Comparison of ENCODE assay signal across 16 mouse cellular contexts in the genomic region with DNA sequence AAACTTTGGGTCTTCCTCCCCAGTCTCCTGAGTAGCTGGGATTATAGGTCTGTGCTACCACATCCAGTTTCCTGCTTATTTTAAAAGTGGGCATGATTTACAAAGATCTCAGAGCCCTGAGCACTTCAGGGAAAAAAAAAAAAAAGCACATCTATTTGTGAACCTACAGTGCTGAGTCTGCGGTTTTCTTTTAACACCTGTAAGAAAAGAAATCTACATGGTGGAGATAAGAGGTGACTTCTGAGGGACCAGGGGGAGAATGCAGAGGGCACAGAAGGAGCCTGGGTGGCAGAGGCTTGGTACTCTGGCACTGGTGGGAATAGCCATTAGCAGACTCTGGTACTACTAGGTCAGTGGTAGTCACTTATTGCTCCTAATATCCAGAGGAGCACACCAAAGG. TPM values are rescaled to one million over a fixed set of nuclear protein-coding genes. Genes with fewer than 3 reads are reported as not detected.
DNase-seq lines count a peak whose midpoint lies in the region; ATAC-seq and TF ChIP-seq lines count a peak whose summit lies in the region.
"Had no signal": no experiment of that assay in that cellular context is flagged by ENCODE, and none has a peak within 500 bp of the region (broad histone marks: within the 10 kb centered on the region; RNA-seq: fewer than 3 reads in every experiment).

No protein-coding gene starts in this region.

- H3K27ac ChIP-seq in lung, embryonic 14.5 days (ENCODE audit: low read depth): 0 out of 2 replicates have a peak overlapping the region, but pooled peaks have one; percentile 42
- H3K27ac ChIP-seq in ES-E14 (ENCODE audit: insufficient read depth, low read depth, low read length, poor library complexity, severe bottlenecking): no peak overlapping the region
- peak overlapping the region; percentile 91 for H3K27ac ChIP-seq in intestine, embryonic 16.5 days (ENCODE audit: low read length)
- H3K27ac ChIP-seq in liver, postnatal 0 days (ENCODE audit: low read depth): peak overlapping the region; percentile 98
- H3K27ac ChIP-seq: forebrain, embryonic 12.5 days; midbrain, embryonic 10.5 days; neural tube, embryonic 13.5 days had no signal

- peaks cover 9% of the 10 kb centered on the region; the same call in 1 of the 2 replicates for H3K27me3 ChIP-seq in lung, embryonic 14.5 days (ENCODE audit: insufficient read depth, low read length)
- no peaks in the 10 kb centered on the region for H3K27me3 ChIP-seq in intestine, embryonic 16.5 days (replicated peaks; ENCODE audit: control insufficient read depth, insufficient read depth, low read length)
- H3K27me3 ChIP-seq in liver, postnatal 0 days (ENCODE audit: insufficient read depth, low read length): no peaks in the 10 kb centered on the region

- 81% methylated on average over 1 of the region's 1 CpGs for WGBS in lung, embryonic 14.5 days
- 61% methylated on average over 1 of the region's 1 CpGs for WGBS in intestine, embryonic 16.5 days
- 78% methylated on average over 1 of the region's 1 CpGs for WGBS in liver, postnatal 0 days (ENCODE audit: insufficient replicate concordance)

- H3K4me3 ChIP-seq in lung, embryonic 14.5 days (ENCODE audit: low read depth, low read length): no peak overlapping the region
- H3K4me3 ChIP-seq in ES-E14 (ENCODE audit: insufficient read depth in 1 of 2, low read depth in 1 of 2, low read length in 2 of 2, poor library complexity in 1 of 2, severe bottlenecking in 1 of 2): no peak overlapping the region
- H3K4me3 ChIP-seq in intestine, embryonic 16.5 days (ENCODE audit: low read length): no peak overlapping the region
- no peak overlapping the region for H3K4me3 ChIP-seq in liver, postnatal 0 days (ENCODE audit: low read depth, low read length)

- DNase-seq in lung, embryonic 14.5 days: no peak
- DNase-seq in lung, postnatal 10 days: no peak
- DNase-seq in ES-E14 (ENCODE audit: low read depth, low spot score): no peak
- DNase-seq in liver, postnatal 0 days: no peak
- no peak for DNase-seq in embryo, embryonic 9.5 days (ENCODE audit: extremely low spot score)
- DNase-seq in cerebellum, adult 8-10 months: no peak
- DNase-seq in gastrocnemius, adult 8-10 months (ENCODE audit: low spot score in 2 of 2): no peak
- DNase-seq: cerebellum, postnatal 25 days; right cerebral cortex, postnatal 4 days; thymus, postnatal 14 days had no signal

- no peaks in the 10 kb centered on the region for H3K36me3 ChIP-seq in lung, embryonic 14.5 days (ENCODE audit: insufficient read depth)
- H3K36me3 ChIP-seq in ES-E14 (ENCODE audit: control insufficient read depth, insufficient read depth, low read length, poor library complexity, severe bottlenecking): no peaks in the 10 kb centered on the region
- H3K36me3 ChIP-seq in intestine, embryonic 16.5 days (ENCODE audit: control insufficient read depth, insufficient read depth, low read length): no peaks in the 10 kb centered on the region
- no peaks in the 10 kb centered on the region for H3K36me3 ChIP-seq in liver, postnatal 0 days (replicated peaks; ENCODE audit: insufficient read depth, low read length)
- H3K36me3 ChIP-seq: forebrain, embryonic 12.5 days; heart, embryonic 15.5 days; midbrain, embryonic 10.5 days; neural tube, embryonic 13.5 days had no signal

- H3K9me3 ChIP-seq in lung, embryonic 14.5 days (ENCODE audit: low read depth, low read length): no peaks in the 10 kb centered on the region
- H3K9me3 ChIP-seq in ES-E14 (ENCODE audit: control insufficient read depth, insufficient read depth, low read depth, low read length): no peaks in the 10 kb centered on the region
- no peaks in the 10 kb centered on the region for H3K9me3 ChIP-seq in intestine, embryonic 16.5 days (ENCODE audit: control insufficient read depth, low read length)
- no peaks in the 10 kb centered on the region for H3K9me3 ChIP-seq in liver, postnatal 0 days (ENCODE audit: low read length)
- H3K9me3 ChIP-seq: forebrain, embryonic 12.5 days; heart, embryonic 15.5 days; midbrain, embryonic 10.5 days; neural tube, embryonic 13.5 days had no signal

- H3K9ac ChIP-seq in lung, embryonic 14.5 days: no peak overlapping the region
- no peak overlapping the region for H3K9ac ChIP-seq in ES-E14 (ENCODE audit: insufficient read depth, low read depth, low read length, poor library complexity, severe bottlenecking)
- H3K9ac ChIP-seq in intestine, embryonic 16.5 days (ENCODE audit: low read depth, low read length): peak overlapping the region; percentile 86; the same call in 1 of the 2 replicates
- no peak overlapping the region for H3K9ac ChIP-seq in liver, postnatal 0 days (replicated peaks)
- H3K9ac ChIP-seq: forebrain, embryonic 12.5 days; heart, embryonic 15.5 days; neural tube, embryonic 13.5 days had no signal

- in situ Hi-C loops in ES-E14 (cut with MboI; ENCODE audit: low sequenced_read_pairs in 2 of 2, unreplicated experiment in 2 of 2): no loop called here

- no peak for TF ChIP-seq EP300 in liver, postnatal 0 days (IDR thresholded peaks at IDR 0.05; ENCODE audit: low read depth)

- no peak for ATAC-seq in lung, embryonic 14.5 days (ENCODE audit: insufficient read depth)
- ATAC-seq in intestine, embryonic 16.5 days: no peak
- ATAC-seq in liver, postnatal 0 days: no peak
- ATAC-seq: inflammation-experienced regulatory T-cells, adult 6 months had no signal

- no peak for TF ChIP-seq CTCF in lung, embryonic 14.5 days (IDR thresholded peaks at IDR 0.05; ENCODE audit: low read depth)
- no peak for TF ChIP-seq CTCF in liver, postnatal 0 days (IDR thresholded peaks at IDR 0.05; ENCODE audit: low read depth)

- H3K4me2 ChIP-seq in lung, embryonic 14.5 days: no peak overlapping the region
- H3K4me2 ChIP-seq in intestine, embryonic 16.5 days (ENCODE audit: low read depth, low read length): 0 out of 2 replicates have a peak overlapping the region, but pooled peaks have one; percentile 87
- no peak overlapping the region for H3K4me2 ChIP-seq in liver, postnatal 0 days (ENCODE audit: low read depth, low read length)

- H3K4me1 ChIP-seq in lung, embryonic 14.5 days (ENCODE audit: insufficient read depth): 0 out of 2 replicates have a peak, but pooled peaks cover 6% of the 10 kb centered on the region
- H3K4me1 ChIP-seq in ES-E14 (ENCODE audit: control insufficient read depth in 2 of 2, insufficient read depth in 2 of 2, low read length in 2 of 2, poor library complexity in 1 of 2): peaks cover 0 to 5% of the 10 kb centered on the region in 2 experiments; a peak in 1 of 4 replicates
- H3K4me1 ChIP-seq in intestine, embryonic 16.5 days (ENCODE audit: control insufficient read depth, insufficient read depth, low read length): peaks cover 37% of the 10 kb centered on the region
- H3K4me1 ChIP-seq in liver, postnatal 0 days (ENCODE audit: insufficient read depth): peaks cover 62% of the 10 kb centered on the region

TF ChIP-seq in ES-E14, 5 proteins besides CTCF, POLR2A, EP300 and RAD21:
- TF ChIP-seq ZC3H11A (IDR thresholded peaks at IDR 0.05; ENCODE audit: borderline replicate concordance, low read depth, low read length) (no peak), MAFK (IDR thresholded peaks at IDR 0.05; ENCODE audit: insufficient read depth, low read depth, low read length) (0 out of 2 replicates have a peak, but pooled peaks have one; percentile 14)

RNA-seq across cellular contexts. Expression of gene Stard10, which starts 2.9 kb away (rescaled TPM):
- 35.4 and 38.0 TPM in 2 replicates for polyA plus RNA-seq in lung, embryonic 14.5 days (2014; fragmentation: Nextera tagmentation; extraction: Ambion mirVana)
- 15.2 and 15.4 TPM in 2 replicates for total RNA-seq in ES-E14 (2012; rRNA removed)
- polyA plus RNA-seq in intestine, embryonic 16.5 days (2015; fragmentation: Nextera tagmentation; extraction: Ambion mirVana): 101 and 106 TPM in 2 replicates
- 361 and 384 TPM in 2 replicates for polyA plus RNA-seq in liver, postnatal 0 days (2015; fragmentation: Nextera tagmentation; extraction: Ambion mirVana)
- 10 to 100 TPM; 34.9 to 48.5 (median 43.7) TPM for total RNA-seq in gastrocnemius, adult 8-10 months (2022)

RNA-seq across cellular contexts. Expression of gene Atg16l2, which starts 17.7 kb away (rescaled TPM):
- polyA plus RNA-seq in lung, embryonic 14.5 days (2014; fragmentation: Nextera tagmentation; extraction: Ambion mirVana): 13.2 and 14.6 TPM in 2 replicates
- total RNA-seq in ES-E14 (2012; rRNA removed): 24.2 and 37.7 TPM in 2 replicates
- 13.4 and 17.3 TPM in 2 replicates for polyA plus RNA-seq in intestine, embryonic 16.5 days (2015; fragmentation: Nextera tagmentation; extraction: Ambion mirVana)
- 4.9 and 5.3 TPM in 2 replicates for polyA plus RNA-seq in liver, postnatal 0 days (2015; fragmentation: Nextera tagmentation; extraction: Ambion mirVana)
- total RNA-seq in gastrocnemius, adult 8-10 months (2022): 1 to 10 TPM; 3.2 to 5.3 (median 4.3) TPM

RNA-seq across cellular contexts. Expression of gene Arap1, which starts 28.1 kb away (rescaled TPM):
- 108 and 122 TPM in 2 replicates for polyA plus RNA-seq in lung, embryonic 14.5 days (2014; fragmentation: Nextera tagmentation; extraction: Ambion mirVana)
- 32.1 and 32.2 TPM in 2 replicates for total RNA-seq in ES-E14 (2012; rRNA removed)
- 60.9 and 61.8 TPM in 2 replicates for polyA plus RNA-seq in intestine, embryonic 16.5 days (2015; fragmentation: Nextera tagmentation; extraction: Ambion mirVana)
- 16.0 and 18.1 TPM in 2 replicates for polyA plus RNA-seq in liver, postnatal 0 days (2015; fragmentation: Nextera tagmentation; extraction: Ambion mirVana)
- total RNA-seq in gastrocnemius, adult 8-10 months (2022): 10 to 100 TPM; 16.1 to 18.5 (median 17.1) TPM
